Mouse (Mus musculus): ENCODE measurements around the gene Krcc1.

The Krcc1 gene

GRCm38 (mm10) chr6:71332236-71332965 is 60.9 kb downstream of the Krcc1 start:
- Histone ChIP-seq H3K36me3 (ENCODE audit: insufficient read depth, low read length) (no peaks in the 10 kb centered on the region), H3K4me3 (replicated peaks; ENCODE audit: low read length) (no peak overlapping the region), H3K4me1 (replicated peaks; ENCODE audit: low read depth, low read length) (no peaks in the 10 kb centered on the region), H3K27me3 (ENCODE audit: insufficient read depth, low read length) (no peaks in the 10 kb centered on the region), H3K9me3 (ENCODE audit: low read length) (no peaks in the 10 kb centered on the region)
- no peak for TF ChIP-seq CTCF (conservative IDR thresholded peaks at IDR 0.05; ENCODE audit: low read length)
- TF ChIP-seq NANOG (IDR thresholded peaks at IDR 0.05; ENCODE audit: borderline replicate concordance, low read length): no peak
- no peak for TF ChIP-seq POU5F1 (IDR thresholded peaks at IDR 0.05; ENCODE audit: borderline replicate concordance, low read length)

- no peaks in the 10 kb centered on the region for H3K9me3 ChIP-seq (ENCODE audit: low read length)
- TF ChIP-seq CTCF (conservative IDR thresholded peaks at IDR 0.05; ENCODE audit: low read length): no peak
- no peak for TF ChIP-seq NANOG (IDR thresholded peaks at IDR 0.05; ENCODE audit: borderline replicate concordance, low read length)
- no peak for TF ChIP-seq POU5F1 (IDR thresholded peaks at IDR 0.05; ENCODE audit: borderline replicate concordance, low read length)
- no peak overlapping the region for H3K4me3 ChIP-seq (replicated peaks; ENCODE audit: low read length)
- no peaks in the 10 kb centered on the region for H3K4me1 ChIP-seq (replicated peaks; ENCODE audit: low read depth, low read length)
- no peaks in the 10 kb centered on the region for H3K27me3 ChIP-seq (ENCODE audit: insufficient read depth, low read length)
- H3K36me3 ChIP-seq (ENCODE audit: insufficient read depth, low read length): no peaks in the 10 kb centered on the region
Measured at GRCm38 (mm10) chr6:71333031-71333430, 61.6 kb downstream of the Krcc1 start.

- Histone ChIP-seq H3K4me3 (replicated peaks; ENCODE audit: low read length) (no peak overlapping the region), H3K4me1 (replicated peaks; ENCODE audit: low read depth, low read length) (no peaks in the 10 kb centered on the region), H3K36me3 (ENCODE audit: insufficient read depth, low read length) (no peaks in the 10 kb centered on the region), H3K9me3 (ENCODE audit: low read length) (no peaks in the 10 kb centered on the region), H3K27me3 (ENCODE audit: insufficient read depth, low read length) (no peaks in the 10 kb centered on the region)
- TF ChIP-seq POU5F1 (IDR thresholded peaks at IDR 0.05; ENCODE audit: borderline replicate concordance, low read length) (no peak), CTCF (conservative IDR thresholded peaks at IDR 0.05; ENCODE audit: low read length) (no peak), NANOG (IDR thresholded peaks at IDR 0.05; ENCODE audit: borderline replicate concordance, low read length) (no peak)
Measured at GRCm38 (mm10) chr6:71333578-71334273, 62.2 kb downstream of the Krcc1 start.

Data from E14TG2a.4 (cell line).